Mouse (Mus musculus): Measurements from ENCODE around the gene Birc5.

- TF ChIP-seq CTCF (IDR thresholded peaks at IDR 0.05; ENCODE audit: borderline replicate concordance, control insufficient read depth, extremely low read depth, insufficient read depth, low read length, poor library complexity) (no peak), POLR2A (IDR thresholded peaks at IDR 0.05; ENCODE audit: control insufficient read depth, extremely low read depth, insufficient read depth, low read length, poor library complexity) (no peak)
Measured at GRCm38 (mm10) chr11:117904442-117904841, 55.4 kb downstream of the Birc5 start.
